In genomic region chr10:59321112-59321511, GRCm38 (mm10) we compare ENCODE assay signal across 17 mouse cellular contexts.
"Had no signal": no experiment of that assay in that cellular context is flagged by ENCODE, and none has a peak within 500 bp of the region (broad histone marks: within the 10 kb centered on the region; RNA-seq: fewer than 3 reads in every experiment).

No protein-coding gene starts in this region.

- H3K27me3 ChIP-seq: liver, embryonic 15.5 days; lung, embryonic 15.5 days; megakaryocyte, embryonic 14.5 days; midbrain, embryonic 13.5 days; neural tube, embryonic 12.5 days; neural tube, embryonic 15.5 days had no signal

- H3K36me3 ChIP-seq: liver, embryonic 15.5 days; lung, embryonic 15.5 days; midbrain, embryonic 10.5 days; midbrain, embryonic 13.5 days; neural tube, embryonic 12.5 days; neural tube, embryonic 15.5 days had no signal

- H3K4me3 ChIP-seq: left cerebral cortex, adult 2 months; liver, embryonic 15.5 days; lung, embryonic 15.5 days; megakaryocyte, embryonic 14.5 days; midbrain, embryonic 10.5 days; midbrain, embryonic 13.5 days; neural tube, embryonic 12.5 days; neural tube, embryonic 15.5 days had no signal

- H3K9ac ChIP-seq: liver, embryonic 15.5 days; lung, embryonic 15.5 days; midbrain, embryonic 13.5 days; neural tube, embryonic 12.5 days; neural tube, embryonic 15.5 days had no signal

- H3K27ac ChIP-seq: left cerebral cortex, adult 2 months; lung, embryonic 15.5 days; midbrain, embryonic 13.5 days; neural tube, embryonic 12.5 days; neural tube, embryonic 15.5 days had no signal

- DNase-seq: kidney, adult 2 months; kidney, postnatal 14 days; kidney, postnatal 4 days; lung, adult 18-20 months; lung, postnatal 10 days; lung, postnatal 36 days; right cerebral cortex, postnatal 25 days; thymus, adult 18-20 months; thymus, postnatal 36 days had no signal
